Mouse (Mus musculus) left cerebral cortex, postnatal 36 days (tissue): ENCODE measurements around the gene Cyp2t4. TPM values are rescaled to one million over a fixed set of nuclear protein-coding genes. Genes with fewer than 3 reads are reported as not detected.

ENCODE experiments used
- DNase-seq, 2 experiments: peaks; one replicate each; pipeline ENCODE4 v3.0.0; 2021 to 2022; ENCODE audit warnings: low spot score in 2 of 2, mixed read lengths in 1 of 2
- intact Hi-C: fragments of 180-260 bp; cut with DNase I; formaldehyde crosslinking; loops from one replicate; pipeline ENCODE4 v1.15.1; 2025
- total RNA-seq, 2 experiments: library from RNA; stranded (reverse); gene quantifications; 2 replicates each; pipeline ENCODE4 v1.2.3; 2021

Gene Cyp2t4
- total RNA-seq, 2 experiments from 2014 or later, result not detected

- intact Hi-C loops, result no loop called here
- DNase-seq, result peak; percentile 99 to 100
Measured at GRCm38 (mm10) chr7:27178324-27179216, 25.1 kb downstream of the Cyp2t4 start, which contains the start of gene Rab4b. Gene Rab4b (minus strand): TSS chr7:27178896.

- intact Hi-C loops, result no loop called here
- DNase-seq, result no peak
Measured at GRCm38 (mm10) chr7:27179217-27179918, 25.9 kb downstream of the Cyp2t4 start.

- DNase-seq, result no peak
- intact Hi-C loops, result no loop called here
Measured at GRCm38 (mm10) chr7:27180036-27180435, 26.5 kb downstream of the Cyp2t4 start.

GRCm38 (mm10) chr7:27180837-27181695 is 27.6 kb downstream of the Cyp2t4 start, which contains the start of the genes Gm21983 and Mia:
Gene Gm21983 (minus strand): TSS chr7:27181086.
Gene Mia (minus strand): TSS chr7:27181157.
- intact Hi-C loops, result no loop called here

GRCm38 (mm10) chr7:27182498-27182897 is 29.0 kb downstream of the Cyp2t4 start:
- intact Hi-C loops, result no loop called here

More at GRCm38 (mm10) chr7:27180837-27181695, 27.6 kb downstream of the Cyp2t4 start, which contains the start of the genes Gm21983 and Mia:
- no peak for DNase-seq

GRCm38 (mm10) chr7:27184964-27185363 is 31.4 kb downstream of the Cyp2t4 start:
- no peak for DNase-seq
- intact Hi-C loops, result no loop called here

More at GRCm38 (mm10) chr7:27182498-27182897, 29.0 kb downstream of the Cyp2t4 start:
- DNase-seq, result no peak

- intact Hi-C loops, result no loop called here
- no peak for DNase-seq
Measured at GRCm38 (mm10) chr7:27185986-27186385, 32.5 kb downstream of the Cyp2t4 start.

- intact Hi-C loops, result no loop called here
- DNase-seq, result no peak
Measured at GRCm38 (mm10) chr7:27189271-27189931, 35.9 kb downstream of the Cyp2t4 start.

GRCm38 (mm10) chr7:27192434-27192833 is 38.9 kb downstream of the Cyp2t4 start:
- intact Hi-C loops, result no loop called here
- DNase-seq, result no peak

- intact Hi-C loops, result no loop called here
- no peak for DNase-seq
Measured at GRCm38 (mm10) chr7:27193731-27194130, 40.2 kb downstream of the Cyp2t4 start.

GRCm38 (mm10) chr7:27195681-27196611 is 42.4 kb downstream of the Cyp2t4 start, which contains the start of the genes BC024978 and Snrpa:
Gene BC024978 (plus strand): TSS chr7:27195781.
Gene Snrpa (minus strand): TSS chr7:27196271.
- intact Hi-C loops, result no loop called here

GRCm38 (mm10) chr7:27197136-27197535 is 43.6 kb downstream of the Cyp2t4 start:
- intact Hi-C loops, result no loop called here

More at GRCm38 (mm10) chr7:27195681-27196611, 42.4 kb downstream of the Cyp2t4 start, which contains the start of the genes BC024978 and Snrpa:
- peak; percentile 95 for DNase-seq

GRCm38 (mm10) chr7:27197634-27198033 is 44.1 kb downstream of the Cyp2t4 start:
- no peak for DNase-seq
- intact Hi-C loops, result no loop called here

More at GRCm38 (mm10) chr7:27197136-27197535, 43.6 kb downstream of the Cyp2t4 start:
- no peak for DNase-seq

GRCm38 (mm10) chr7:27198355-27198754 is 44.8 kb downstream of the Cyp2t4 start:
- intact Hi-C loops, result no loop called here
- no peak for DNase-seq

GRCm38 (mm10) chr7:27198779-27199178 is 45.3 kb downstream of the Cyp2t4 start:
- DNase-seq, result no peak

GRCm38 (mm10) chr7:27203730-27204449 is 50.4 kb downstream of the Cyp2t4 start:
- intact Hi-C loops, result no loop called here
- no peak for DNase-seq

More at GRCm38 (mm10) chr7:27198779-27199178, 45.3 kb downstream of the Cyp2t4 start:
- intact Hi-C loops, result no loop called here
